Mouse (Mus musculus) ES-E14 (cell line): ENCODE data around the gene Lce3c. TPM values are rescaled to one million over a fixed set of nuclear protein-coding genes. Genes with fewer than 3 reads are reported as not detected.

ENCODE experiments used
- DNase-seq: peaks from one replicate; pipeline ENCODE4 v3.0.0-alpha.2; 2013; ENCODE audit warnings: low read depth, low spot score
- H3K27ac ChIP-seq: 2 replicates; pipeline ENCODE4 v1.5.1; 2012; ENCODE audit warnings: low read depth, mild to moderate bottlenecking, low read length, moderate library complexity, mixed read lengths; ENCODE audit not compliant: poor library complexity, insufficient read depth, severe bottlenecking
- H3K36me3 ChIP-seq: 2 replicates; pipeline ENCODE4 v1.6.1; 2012; ENCODE audit warnings: mild to moderate bottlenecking, low read length, moderate library complexity, mixed read lengths; ENCODE audit not compliant: control insufficient read depth, poor library complexity, insufficient read depth, severe bottlenecking
- H3K4me1 ChIP-seq, 2 experiments: fragments of 150-350 bp in 1 of 2; sonication (generic) in 1 of 2; 2 replicates each; pipeline ENCODE4 v1.6.1; 2012; ENCODE audit warnings: low read length in 2 of 2, mild to moderate bottlenecking in 1 of 2, mixed read lengths in 1 of 2; ENCODE audit not compliant: control insufficient read depth in 2 of 2, insufficient read depth in 2 of 2, poor library complexity in 1 of 2
- H3K4me3 ChIP-seq, 2 experiments: fragments of 150-350 bp in 1 of 2; sonication (generic) in 1 of 2; 2 replicates each; pipeline ENCODE4 v1.5.1; 2012; ENCODE audit warnings: low read length in 2 of 2, low read depth in 1 of 2, mild to moderate bottlenecking in 1 of 2, mixed read lengths in 1 of 2; ENCODE audit not compliant: insufficient read depth in 1 of 2, poor library complexity in 1 of 2, severe bottlenecking in 1 of 2
- H3K9ac ChIP-seq: 2 replicates; pipeline ENCODE4 v1.6.1; 2012; ENCODE audit warnings: low read depth, mild to moderate bottlenecking, low read length, mixed read lengths; ENCODE audit not compliant: poor library complexity, insufficient read depth, severe bottlenecking
- H3K9me3 ChIP-seq: fragments of 150-350 bp; sonication (generic); 2 replicates; pipeline ENCODE4 v1.6.1; 2012; ENCODE audit warnings: low read depth, mild to moderate bottlenecking, low read length; ENCODE audit not compliant: control insufficient read depth, insufficient read depth
- CHD2 ChIP-seq: IDR thresholded peaks from 2 replicates; pipeline ENCODE4 v1.6.1; 2014; ENCODE audit warnings: mild to moderate bottlenecking, low read depth, low read length, inconsistent platforms
- HCFC1 ChIP-seq: IDR thresholded peaks from 2 replicates; pipeline ENCODE4 v1.6.1; 2012; ENCODE audit warnings: low read length, inconsistent platforms, borderline replicate concordance; ENCODE audit not compliant: insufficient read depth
- MAFK ChIP-seq: IDR thresholded peaks from 2 replicates; pipeline ENCODE4 v1.6.1; 2014; ENCODE audit warnings: mild to moderate bottlenecking, low read depth, low read length, inconsistent platforms; ENCODE audit not compliant: insufficient read depth
- ZC3H11A ChIP-seq: IDR thresholded peaks from 2 replicates; pipeline ENCODE4 v1.6.1; 2012; ENCODE audit warnings: low read depth, mild to moderate bottlenecking, inconsistent platforms, low read length, borderline replicate concordance
- ZNF384 ChIP-seq: IDR thresholded peaks from 2 replicates; pipeline ENCODE4 v1.6.1; 2012; ENCODE audit warnings: low read depth, low read length, inconsistent platforms
- in situ Hi-C, 2 experiments: fragments of 600-800 bp; cut with MboI; formaldehyde crosslinking; loops; one replicate each; pipeline ENCODE4 v1.15.1; 2025; ENCODE audit warnings: low sequenced_read_pairs in 2 of 2, inconsistent platforms in 1 of 2; ENCODE audit not compliant: unreplicated experiment in 2 of 2
- total RNA-seq: library from RNA; depleted of rRNA; stranded (reverse); fragments of 300-350 nt; gene quantifications from 2 replicates; pipeline ENCODE4 v1.2.3, GENCODE M21; 2012; rRNA removed

Lce3c gene
- not detected in 2 replicates for total RNA-seq

DNA sequence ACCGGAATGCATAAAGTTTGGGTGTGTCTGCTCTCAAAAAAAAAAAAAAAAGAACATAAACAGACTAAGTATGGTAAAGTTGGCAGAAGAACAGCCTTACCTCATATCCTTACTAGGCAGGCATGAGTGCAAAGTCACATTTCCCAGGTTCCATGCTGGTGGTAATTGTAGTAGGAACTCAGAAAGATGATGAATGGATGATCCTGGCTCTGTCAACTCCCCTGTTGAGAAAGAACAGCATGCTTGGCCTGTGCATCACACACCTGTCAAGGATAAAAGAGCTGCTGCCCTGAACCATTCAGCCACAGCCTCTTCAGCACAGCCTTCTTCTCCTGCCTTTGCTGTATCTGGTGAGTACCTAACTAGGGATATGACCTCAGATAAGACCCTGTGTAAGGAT, at the start of gene Lce3c:
Gene Lce3c (plus strand): TSS at position 301 of the 400 bp plus-strand sequence.
- Histone ChIP-seq H3K36me3 (no peaks in the 10 kb centered on the region), H3K27ac (no peak within 1 kb of the TSS), H3K4me1 (no peaks in the 10 kb centered on the region), H3K4me3 (no peak within 1 kb of the TSS), H3K9ac (no peak within 1 kb of the TSS), H3K9me3 (no peaks in the 10 kb centered on the region)
- in situ Hi-C loops = no loop called here
- DNase-seq = no peak
- TF ChIP-seq MAFK = no peak
- TF ChIP-seq CHD2 = no peak
- TF ChIP-seq ZNF384 = no peak
- TF ChIP-seq ZC3H11A = no peak
- TF ChIP-seq HCFC1 = no peak

DNA sequence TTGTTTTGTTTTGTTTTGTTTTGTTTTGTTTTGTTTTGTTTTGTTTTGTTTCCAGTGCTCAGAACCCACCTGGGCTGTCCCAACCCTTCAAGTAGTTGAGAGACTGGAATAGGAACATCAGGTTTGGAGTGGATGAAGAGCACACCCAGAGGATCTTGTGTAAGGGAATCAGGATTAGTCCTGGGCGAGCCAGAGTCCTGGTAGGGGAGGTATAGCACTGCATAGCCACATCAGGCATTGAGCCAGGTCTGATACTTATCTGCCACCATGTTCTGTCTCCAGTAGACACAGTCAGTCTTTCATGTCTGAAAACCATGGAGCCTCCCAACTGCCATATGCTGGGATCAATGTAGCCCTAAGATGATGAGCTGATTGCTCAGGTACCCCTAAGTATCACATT, 49.8 kb upstream of the Lce3c start:
- in situ Hi-C loops = no loop called here
- no peak for TF ChIP-seq HCFC1
- TF ChIP-seq CHD2 = no peak
- no peak for TF ChIP-seq ZC3H11A
- TF ChIP-seq MAFK = no peak
- TF ChIP-seq ZNF384 = no peak
- Histone ChIP-seq H3K9me3 (no peaks in the 10 kb centered on the region), H3K9ac (no peak overlapping the region), H3K27ac (no peak overlapping the region), H3K4me3 (no peak overlapping the region), H3K4me1 (no peaks in the 10 kb centered on the region), H3K36me3 (no peaks in the 10 kb centered on the region)
- no peak for DNase-seq

DNA sequence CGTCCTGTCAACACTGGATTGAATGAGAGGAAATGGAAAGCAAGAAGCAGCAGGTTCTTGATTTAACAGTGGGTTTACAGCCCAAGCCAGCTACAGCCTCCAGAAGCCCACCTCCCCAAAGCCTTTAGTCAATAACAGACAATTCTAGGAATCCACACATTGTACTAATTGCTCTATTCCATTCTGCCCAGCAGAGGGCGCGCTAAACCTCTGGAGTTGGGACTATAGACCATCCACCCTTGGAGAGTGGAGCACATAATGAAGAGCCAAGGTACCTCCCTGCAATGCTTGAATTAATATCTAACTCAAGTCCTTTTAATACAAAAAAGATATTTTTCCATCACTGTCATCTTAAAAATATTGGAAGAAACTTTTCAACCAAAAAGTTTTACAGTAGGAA, 41.3 kb upstream of the Lce3c start:
- peak; percentile 48 for DNase-seq
- no peaks in the 10 kb centered on the region for H3K9me3 ChIP-seq
- H3K9ac ChIP-seq = no peak overlapping the region
- TF ChIP-seq ZC3H11A (peak; percentile 26; the same call in 1 of the 2 replicates), CHD2 (no peak)
- no peaks in the 10 kb centered on the region for H3K4me1 ChIP-seq
- H3K4me3 ChIP-seq = no peak overlapping the region
- H3K27ac ChIP-seq = no peak overlapping the region
- H3K36me3 ChIP-seq = no peaks in the 10 kb centered on the region
- in situ Hi-C loops = loop anchor here in 1 of 2 experiments (25.0 kb wide), 1 partner anchor 134 kb away; no protein-coding TSS in a partner anchor

DNA sequence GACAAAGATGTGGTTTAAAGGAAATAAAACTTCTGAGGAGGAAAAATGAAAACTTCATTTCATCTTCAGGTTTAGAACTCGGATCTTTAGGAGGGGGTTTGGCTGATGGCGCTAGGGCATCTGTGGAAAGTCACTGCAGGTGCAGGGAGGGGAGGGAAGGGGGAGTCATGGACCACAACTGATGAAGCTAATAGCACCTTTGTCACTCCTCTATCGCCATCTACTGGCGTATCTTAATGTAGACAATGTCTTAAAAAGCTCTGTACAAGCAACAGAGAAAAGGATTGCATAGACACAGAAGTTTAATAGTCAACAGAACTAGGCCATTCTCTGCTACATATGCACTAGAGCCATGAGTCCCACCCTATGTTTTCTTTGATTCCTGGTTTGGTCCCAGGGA, 40.6 kb upstream of the Lce3c start:
- no peak for TF ChIP-seq ZC3H11A
- no peak for TF ChIP-seq ZNF384
- no peak for TF ChIP-seq HCFC1
- no peak for TF ChIP-seq CHD2
- no peak for TF ChIP-seq MAFK
- Histone ChIP-seq H3K27ac (no peak overlapping the region), H3K36me3 (no peaks in the 10 kb centered on the region), H3K4me3 (no peak overlapping the region), H3K9me3 (no peaks in the 10 kb centered on the region), H3K9ac (no peak overlapping the region), H3K4me1 (no peaks in the 10 kb centered on the region)
- in situ Hi-C loops = loop anchor here in 1 of 2 experiments (25.0 kb wide), 1 partner anchor 134 kb away; no protein-coding TSS in a partner anchor
- peak; percentile 42 for DNase-seq

DNA sequence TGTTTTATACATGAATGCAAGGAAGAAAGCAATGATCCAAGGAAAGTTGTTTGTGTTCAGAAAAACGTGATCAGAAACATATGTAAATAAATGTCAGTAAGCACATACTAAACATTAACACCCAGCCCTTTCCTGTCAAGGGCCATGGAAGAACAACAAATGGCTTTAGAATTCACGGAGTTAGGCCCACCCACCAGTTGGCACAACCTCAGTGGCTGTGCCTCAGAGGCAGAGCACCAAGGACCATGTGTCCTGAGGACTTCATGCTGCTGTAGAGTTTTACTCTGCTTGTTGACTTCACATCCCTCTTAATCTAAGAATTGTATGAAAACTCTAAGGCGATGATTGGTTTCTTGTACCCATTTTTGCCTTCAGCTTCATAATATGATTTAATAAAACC, 39.1 kb upstream of the Lce3c start:
- DNase-seq = no peak
- H3K9me3 ChIP-seq = no peaks in the 10 kb centered on the region
- H3K4me3 ChIP-seq = no peak overlapping the region
- no peaks in the 10 kb centered on the region for H3K4me1 ChIP-seq
- H3K36me3 ChIP-seq = no peaks in the 10 kb centered on the region
- no peak overlapping the region for H3K9ac ChIP-seq
- TF ChIP-seq MAFK = no peak
- in situ Hi-C loops = loop anchor here in 1 of 2 experiments (25.0 kb wide), 1 partner anchor 132 kb away; no protein-coding TSS in a partner anchor
- H3K27ac ChIP-seq = no peak overlapping the region
